Mouse (Mus musculus) thymus, adult 2 months (tissue): ENCODE measurements at regions not wholly inside any gene's neighbourhood (a gene's known extent, or its start where the extent isn't known, plus 50 kb on each side); places are given as distances from the start of the nearest gene placed in this dataset.

ENCODE experiments used
- CTCF ChIP-seq: fragments of 200-500 bp; IDR thresholded peaks from 2 replicates; pipeline ENCODE4 v1.5.1; 2012; ENCODE audit warnings: mild to moderate bottlenecking, control low read depth, low read length, moderate library complexity, borderline replicate concordance; ENCODE audit not compliant: control insufficient read depth, poor library complexity, insufficient read depth; ENCODE audit errors: extremely low read depth
- POLR2A ChIP-seq: fragments of 200-500 bp; IDR thresholded peaks from 2 replicates; pipeline ENCODE4 v1.6.1; 2012; ENCODE audit warnings: mild to moderate bottlenecking, low read length, control low read depth, moderate library complexity; ENCODE audit not compliant: control insufficient read depth, poor library complexity, insufficient read depth; ENCODE audit errors: extremely low read depth

DNA sequence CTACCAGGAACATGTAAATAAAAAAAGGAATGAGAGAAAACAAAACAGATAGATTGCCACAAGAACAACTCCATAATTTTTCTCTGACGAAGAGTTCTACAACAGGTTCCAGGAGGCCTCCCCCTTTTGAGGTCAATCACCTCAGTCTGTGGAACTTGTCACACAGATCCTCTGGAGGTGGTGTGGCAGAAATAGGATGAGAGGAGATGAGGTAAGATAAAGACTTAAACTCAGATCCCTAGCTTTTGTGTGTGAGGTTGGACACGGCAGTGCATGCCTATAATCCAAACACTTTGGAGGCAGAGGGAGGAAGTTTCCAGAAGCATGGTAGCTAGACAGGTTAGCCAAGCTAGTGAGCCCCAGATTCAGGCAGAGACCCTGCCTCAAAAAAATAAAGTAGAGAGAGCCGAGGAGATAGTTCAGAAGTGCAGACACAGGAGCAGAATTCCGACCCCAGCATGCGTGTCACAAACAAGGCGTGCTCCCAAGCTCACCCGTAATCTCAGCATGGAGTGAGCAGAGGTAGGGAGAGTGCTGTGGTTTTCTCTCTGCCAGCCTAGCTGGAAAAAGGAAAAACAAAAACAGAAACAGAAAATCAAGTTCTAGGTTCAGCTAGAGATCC is 115.3 kb upstream of the Cpm start:
- no peak for TF ChIP-seq POLR2A
- no peak for TF ChIP-seq CTCF
